Comparison of ENCODE assay signal across 13 mouse cellular contexts in the genomic region with DNA sequence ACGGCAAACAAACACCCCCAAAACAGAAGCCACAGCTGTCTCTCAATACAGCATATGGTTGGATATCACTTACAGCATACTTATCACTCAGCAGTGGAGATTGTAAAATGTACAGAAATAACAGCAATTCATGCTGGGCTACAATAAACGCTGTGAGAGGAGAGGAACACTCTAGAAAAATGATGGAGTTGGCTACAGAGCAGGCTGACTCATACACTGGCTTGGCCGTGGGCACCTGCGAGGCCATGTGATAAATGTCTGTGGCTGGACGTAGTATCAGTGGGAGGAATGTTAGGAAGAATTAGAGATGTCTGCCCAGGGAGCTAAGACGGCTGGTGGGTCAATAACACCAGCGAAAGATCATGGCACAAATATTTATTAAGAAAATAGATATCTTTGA.
DNase-seq lines count a peak whose midpoint lies in the region; ATAC-seq and TF ChIP-seq lines count a peak whose summit lies in the region.
"Had no signal": no experiment of that assay in that cellular context is flagged by ENCODE, and none has a peak within 500 bp of the region (broad histone marks: within the 10 kb centered on the region; RNA-seq: fewer than 3 reads in every experiment).

No protein-coding gene starts in this region.

- TF ChIP-seq POLR2A in lung, adult 2 months (IDR thresholded peaks at IDR 0.05; ENCODE audit: borderline replicate concordance, extremely low read depth, low read depth, low read length) = no peak

- H3K4me2 ChIP-seq in lung, postnatal 0 days (replicated peaks; ENCODE audit: low read depth, low read length) = no peak overlapping the region
- H3K4me2 ChIP-seq in stomach, embryonic 14.5 days (replicated peaks; ENCODE audit: low read depth, low read length) = no peak overlapping the region
- H3K4me2 ChIP-seq: liver, embryonic 11.5 days had no signal

- no peak overlapping the region for H3K27ac ChIP-seq in lung, postnatal 0 days (ENCODE audit: low read length)
- H3K27ac ChIP-seq in embryonic facial prominence, embryonic 10.5 days (replicated peaks) = peak overlapping the region; percentile 44; the same call in 1 of the 2 replicates
- peak overlapping the region; percentile 33; the same call in 1 of the 2 replicates for H3K27ac ChIP-seq in stomach, embryonic 14.5 days (ENCODE audit: low read length)

- H3K27me3 ChIP-seq in lung, postnatal 0 days (replicated peaks; ENCODE audit: insufficient read depth, low read length) = no peaks in the 10 kb centered on the region
- no peaks in the 10 kb centered on the region for H3K27me3 ChIP-seq in embryonic facial prominence, embryonic 10.5 days (replicated peaks; ENCODE audit: low read depth, poor library complexity, severe bottlenecking)
- H3K27me3 ChIP-seq in stomach, embryonic 14.5 days (ENCODE audit: control insufficient read depth, insufficient read depth, low read length) = no peaks in the 10 kb centered on the region

- no peaks in the 10 kb centered on the region for H3K36me3 ChIP-seq in lung, postnatal 0 days (ENCODE audit: insufficient read depth, low read length)
- no peaks in the 10 kb centered on the region for H3K36me3 ChIP-seq in embryonic facial prominence, embryonic 10.5 days (replicated peaks)
- H3K36me3 ChIP-seq in stomach, embryonic 14.5 days (ENCODE audit: control insufficient read depth, insufficient read depth, low read length) = no peaks in the 10 kb centered on the region
- H3K36me3 ChIP-seq: G1E had no signal

- no peak for DNase-seq in frontal cortex, postnatal 14 days (ENCODE audit: low spot score in 2 of 2)
- DNase-seq in lung, postnatal 25 days (ENCODE audit: low spot score) = peak; percentile 38
- DNase-seq in lung, postnatal 0 days (ENCODE audit: low spot score) = no peak
- no peak for DNase-seq in embryonic facial prominence, embryonic 10.5 days (ENCODE audit: low spot score)
- no peak for DNase-seq in natural killer cell, adult 2 months (ENCODE audit: low spot score in 2 of 2)
- DNase-seq in lung, adult 2 months = no peak
- DNase-seq: right cerebral cortex, postnatal 25 days; thymus, adult 18-20 months had no signal

- no peak for TF ChIP-seq CTCF in lung, postnatal 0 days (IDR thresholded peaks at IDR 0.05)
- no peak for TF ChIP-seq CTCF in lung, adult 2 months (IDR thresholded peaks at IDR 0.05; ENCODE audit: insufficient read depth, low read length)

- peaks cover 3% of the 10 kb centered on the region; the same call in 1 of the 2 replicates for H3K4me1 ChIP-seq in lung, postnatal 0 days (ENCODE audit: insufficient read depth, low read depth, low read length)
- H3K4me1 ChIP-seq in embryonic facial prominence, embryonic 10.5 days = peaks cover 82% of the 10 kb centered on the region
- H3K4me1 ChIP-seq in stomach, embryonic 14.5 days (ENCODE audit: control insufficient read depth, insufficient read depth, low read length) = peaks cover 17% of the 10 kb centered on the region
- H3K4me1 ChIP-seq in lung, adult 2 months (ENCODE audit: control insufficient read depth, insufficient read depth, low read length) = peaks cover 14% of the 10 kb centered on the region

- no peak for TF ChIP-seq EP300 in lung, postnatal 0 days (IDR thresholded peaks at IDR 0.05)

- no peak overlapping the region for H3K9ac ChIP-seq in lung, postnatal 0 days (replicated peaks; ENCODE audit: low read depth)
- H3K9ac ChIP-seq in stomach, embryonic 14.5 days (replicated peaks; ENCODE audit: low read depth, low read length) = no peak overlapping the region

- no peaks in the 10 kb centered on the region for H3K9me3 ChIP-seq in lung, postnatal 0 days (ENCODE audit: low read length)
- no peaks in the 10 kb centered on the region for H3K9me3 ChIP-seq in embryonic facial prominence, embryonic 10.5 days
- no peaks in the 10 kb centered on the region for H3K9me3 ChIP-seq in stomach, embryonic 14.5 days (ENCODE audit: control insufficient read depth, low read depth, low read length)
- H3K9me3 ChIP-seq: G1E; megakaryocyte, embryonic 14.5 days had no signal

- WGBS in lung, postnatal 0 days = 46% methylated on average over 7 of the region's 7 CpGs
- 82% methylated on average over 7 of the region's 7 CpGs for WGBS in embryonic facial prominence, embryonic 10.5 days
- WGBS in stomach, embryonic 14.5 days = 35% methylated on average over 7 of the region's 7 CpGs
- 55% methylated on average over 7 of the region's 7 CpGs for WGBS in lung, adult 2 months

- peak; percentile 72 for ATAC-seq in frontal cortex, adult (ENCODE audit: low TSS enrichment)
- no peak for ATAC-seq in lung, postnatal 0 days
- no peak for ATAC-seq in stomach, embryonic 14.5 days (ENCODE audit: insufficient number of reproducible peaks, insufficient read depth, low FRiP score, low read depth)

- H3K4me3 ChIP-seq in lung, postnatal 0 days (ENCODE audit: low read depth, low read length) = no peak overlapping the region
- H3K4me3 ChIP-seq in embryonic facial prominence, embryonic 10.5 days = no peak overlapping the region
- H3K4me3 ChIP-seq in stomach, embryonic 14.5 days (ENCODE audit: low read depth, low read length) = no peak overlapping the region
- no peak overlapping the region for H3K4me3 ChIP-seq in lung, adult 2 months (replicated peaks; ENCODE audit: extremely low read depth, low read depth, low read length)
- H3K4me3 ChIP-seq: megakaryocyte, embryonic 14.5 days had no signal
